Mouse (Mus musculus) forebrain, embryonic 10.5 days (tissue): Measurements from ENCODE around the gene Lysmd4. TPM values are rescaled to one million over a fixed set of nuclear protein-coding genes. Genes with fewer than 3 reads are reported as not detected.

Experiments used
- DNase-seq: peaks from one replicate; pipeline ENCODE4 v3.0.0-alpha.2; 2017; ENCODE audit warnings: low spot score; ENCODE audit errors: extremely low spot score
- H3K27ac ChIP-seq: fragments of 300-500 bp; sonication (generic); 2 replicates; pipeline ENCODE4 v1.5.1; 2016; ENCODE audit warnings: mild to moderate bottlenecking
- H3K27me3 ChIP-seq: fragments of 300-500 bp; sonication (generic); 2 replicates; pipeline ENCODE4 v1.6.1; 2016; ENCODE audit warnings: mild to moderate bottlenecking; ENCODE audit not compliant: poor library complexity, severe bottlenecking
- H3K36me3 ChIP-seq: fragments of 300-500 bp; sonication (generic); replicated peaks from 2 replicates; pipeline ENCODE4 v1.6.1; 2016; ENCODE audit warnings: mild to moderate bottlenecking, moderate library complexity
- H3K4me1 ChIP-seq: fragments of 300-500 bp; sonication (generic); 2 replicates; pipeline ENCODE4 v1.6.1; 2016
- H3K4me3 ChIP-seq: fragments of 300-500 bp; sonication (generic); 2 replicates; pipeline ENCODE4 v1.5.1; 2016; ENCODE audit warnings: mild to moderate bottlenecking, moderate library complexity
- H3K9me3 ChIP-seq: fragments of 300-500 bp; sonication (generic); 2 replicates; pipeline ENCODE4 v1.6.1; 2016; ENCODE audit warnings: mild to moderate bottlenecking, moderate library complexity
- WGBS: fragments of 180-500 bp; shearing (Covaris S2); methylation state at CpG from one replicate; pipeline ENCODE4 v1.1.7; 2016; 5-methylcytosine and 5-hydroxymethylcytosine counted together
- polyA plus RNA-seq: library from polyadenylated mRNA; unstranded; fragments of >200 nt; fragmentation: Nextera tagmentation; extraction: Ambion mirVana; gene quantifications from 2 replicates; pipeline ENCODE4 v1.2.1, GENCODE M21; 2016

The Lysmd4 gene
- 11.2 and 12.6 TPM in 2 replicates for polyA plus RNA-seq

- 5% methylated on average over 31 of the region's 31 CpGs for WGBS
These were observed at the start of gene Lysmd4 for GRCm38 (mm10) chr7:67222220-67222862. Gene Lysmd4 (plus strand): TSS chr7:67222544.

DNA sequence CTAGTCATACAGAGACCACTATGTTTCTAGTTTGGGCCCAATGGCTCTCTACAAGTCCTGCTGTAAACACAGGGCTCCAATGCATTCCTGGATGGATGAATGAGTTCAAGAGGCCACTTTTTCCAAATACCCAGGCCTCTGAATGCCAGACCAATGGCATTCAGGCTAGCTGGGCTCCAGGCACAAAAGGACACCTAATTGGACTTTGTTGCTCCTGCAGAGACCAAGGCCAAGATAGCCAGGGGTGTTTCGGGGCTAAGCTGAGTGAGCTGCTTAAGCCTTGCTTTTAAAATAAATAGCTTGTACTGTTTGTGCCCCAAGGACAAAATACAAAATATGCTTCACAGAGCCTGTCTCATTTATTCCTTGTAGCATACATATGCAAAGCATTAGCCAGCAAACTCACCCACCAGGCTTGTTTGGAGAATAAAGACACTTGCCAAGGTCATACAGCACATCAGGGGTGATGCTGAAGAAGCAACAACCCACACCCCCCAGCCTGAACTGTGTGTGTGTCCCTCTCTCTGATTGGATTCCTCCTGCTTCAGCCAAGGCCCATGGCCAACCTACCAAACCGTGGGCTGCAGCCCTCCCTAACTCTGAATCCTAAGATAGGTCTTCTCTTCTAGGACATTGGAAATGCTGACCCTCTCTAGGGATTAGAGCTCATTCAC lies 48.7 kb upstream of the Lysmd4 start:
- H3K9me3 ChIP-seq = no peaks in the 10 kb centered on the region

More at GRCm38 (mm10) chr7:67222220-67222862, at the start of gene Lysmd4:
- H3K4me3 ChIP-seq = peak within 1 kb of the TSS; percentile 78
- H3K4me1 ChIP-seq = peaks cover 18% of the 10 kb centered on the region
- DNase-seq = peak; percentile 93
- no peaks in the 10 kb centered on the region for H3K27me3 ChIP-seq
- H3K9me3 ChIP-seq = no peaks in the 10 kb centered on the region
- peaks cover 16% of the 10 kb centered on the region for H3K36me3 ChIP-seq
- H3K27ac ChIP-seq = peak within 1 kb of the TSS; percentile 85

DNA sequence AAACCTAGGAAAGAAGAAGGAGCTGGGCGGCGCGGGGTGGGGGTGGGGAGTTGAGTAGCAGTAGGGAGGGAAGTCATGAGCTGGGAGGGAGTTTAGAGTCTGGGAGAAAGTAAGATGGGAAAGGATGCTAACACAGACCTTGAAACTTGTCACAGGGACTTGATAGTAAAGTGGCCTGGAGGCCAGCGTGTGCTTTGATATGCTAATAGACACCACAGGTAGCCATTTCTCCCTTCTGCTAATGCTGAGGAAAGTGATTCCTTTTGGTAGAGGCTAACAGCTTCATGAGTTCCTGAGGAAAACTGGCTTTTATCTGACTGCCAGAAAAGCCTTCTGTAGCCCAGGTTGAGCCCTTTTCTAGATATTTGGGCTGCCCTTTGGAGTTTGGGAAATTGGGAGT lies 38.6 kb upstream of the Lysmd4 start:
- 10% methylated on average over 4 of the region's 4 CpGs for WGBS
- H3K4me1 ChIP-seq = peaks cover 8% of the 10 kb centered on the region
- DNase-seq = no peak

More for the DNA sequence above, 48.7 kb upstream of the Lysmd4 start:
- WGBS = 44% methylated on average over 2 of the region's 2 CpGs
- DNase-seq = no peak
- Histone ChIP-seq H3K4me1 (peaks cover 18% of the 10 kb centered on the region), H3K27ac (no peak overlapping the region), H3K36me3 (no peaks in the 10 kb centered on the region), H3K4me3 (no peak overlapping the region), H3K27me3 (no peaks in the 10 kb centered on the region)

GRCm38 (mm10) chr7:67199412-67199811 lies 22.9 kb upstream of the Lysmd4 start:
- WGBS = 24% methylated on average over 10 of the region's 10 CpGs

More for the DNA sequence above, 38.6 kb upstream of the Lysmd4 start:
- no peak overlapping the region for H3K27ac ChIP-seq
- no peaks in the 10 kb centered on the region for H3K36me3 ChIP-seq
- no peak overlapping the region for H3K4me3 ChIP-seq
- H3K27me3 ChIP-seq = no peaks in the 10 kb centered on the region
- H3K9me3 ChIP-seq = no peaks in the 10 kb centered on the region

GRCm38 (mm10) chr7:67203625-67204024 lies 18.7 kb upstream of the Lysmd4 start:
- no peaks in the 10 kb centered on the region for H3K27me3 ChIP-seq
- no peaks in the 10 kb centered on the region for H3K36me3 ChIP-seq
- no peak overlapping the region for H3K4me3 ChIP-seq
- 84% methylated on average over 3 of the region's 3 CpGs for WGBS
- no peak for DNase-seq
- no peaks in the 10 kb centered on the region for H3K9me3 ChIP-seq
- no peaks in the 10 kb centered on the region for H3K4me1 ChIP-seq
- H3K27ac ChIP-seq = no peak overlapping the region

More at GRCm38 (mm10) chr7:67199412-67199811, 22.9 kb upstream of the Lysmd4 start:
- DNase-seq = peak; percentile 58
- no peaks in the 10 kb centered on the region for H3K36me3 ChIP-seq
- H3K27me3 ChIP-seq = no peaks in the 10 kb centered on the region
- no peak overlapping the region for H3K27ac ChIP-seq
- H3K4me1 ChIP-seq = no peaks in the 10 kb centered on the region
- no peaks in the 10 kb centered on the region for H3K9me3 ChIP-seq
- H3K4me3 ChIP-seq = no peak overlapping the region

GRCm38 (mm10) chr7:67205734-67206425 lies 16.5 kb upstream of the Lysmd4 start:
- H3K4me1 ChIP-seq = no peaks in the 10 kb centered on the region
- no peak for DNase-seq
- WGBS = 90% methylated on average over 9 of the region's 9 CpGs

GRCm38 (mm10) chr7:67206496-67206895 lies 15.8 kb upstream of the Lysmd4 start:
- WGBS = 80% methylated on average over 10 of the region's 10 CpGs
- DNase-seq = no peak

More at GRCm38 (mm10) chr7:67205734-67206425, 16.5 kb upstream of the Lysmd4 start:
- no peaks in the 10 kb centered on the region for H3K36me3 ChIP-seq
- H3K9me3 ChIP-seq = no peaks in the 10 kb centered on the region
- H3K4me3 ChIP-seq = no peak overlapping the region
- H3K27me3 ChIP-seq = no peaks in the 10 kb centered on the region
- no peak overlapping the region for H3K27ac ChIP-seq

GRCm38 (mm10) chr7:67207701-67208100 lies 14.6 kb upstream of the Lysmd4 start:
- Histone ChIP-seq H3K36me3 (no peaks in the 10 kb centered on the region), H3K4me3 (no peak overlapping the region), H3K4me1 (peaks cover 14% of the 10 kb centered on the region), H3K9me3 (no peaks in the 10 kb centered on the region), H3K27ac (no peak overlapping the region), H3K27me3 (no peaks in the 10 kb centered on the region)
- 45% methylated on average over 6 of the region's 6 CpGs for WGBS
- DNase-seq = no peak

More at GRCm38 (mm10) chr7:67206496-67206895, 15.8 kb upstream of the Lysmd4 start:
- Histone ChIP-seq H3K36me3 (no peaks in the 10 kb centered on the region), H3K27ac (no peak overlapping the region), H3K4me1 (peaks cover 6% of the 10 kb centered on the region), H3K4me3 (no peak overlapping the region), H3K9me3 (no peaks in the 10 kb centered on the region), H3K27me3 (no peaks in the 10 kb centered on the region)

DNA sequence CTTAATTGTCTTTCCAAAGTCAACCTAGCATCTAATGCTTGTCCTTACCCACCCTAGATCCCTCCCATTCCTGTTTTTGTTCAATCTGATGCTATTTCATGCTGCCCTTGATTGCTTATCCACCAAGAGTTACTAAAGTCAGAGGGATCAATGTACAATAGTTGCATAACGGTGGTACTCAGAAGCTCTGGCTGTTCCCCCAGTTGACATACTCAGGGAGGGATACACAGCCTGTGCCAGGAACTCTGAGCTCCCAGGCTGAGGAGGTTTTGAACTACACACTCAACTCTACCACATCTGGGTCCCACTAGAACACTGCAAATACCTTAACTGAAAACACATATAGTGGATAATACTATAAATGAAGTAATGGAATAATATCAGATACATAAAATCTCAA lies 14.0 kb upstream of the Lysmd4 start:
- Histone ChIP-seq H3K9me3 (no peaks in the 10 kb centered on the region), H3K4me1 (peaks cover 14% of the 10 kb centered on the region), H3K27ac (no peak overlapping the region), H3K4me3 (no peak overlapping the region), H3K27me3 (no peaks in the 10 kb centered on the region), H3K36me3 (no peaks in the 10 kb centered on the region)
- 75% methylated on average over 1 of the region's 1 CpGs for WGBS
- DNase-seq = no peak

- Histone ChIP-seq H3K27me3 (no peaks in the 10 kb centered on the region), H3K27ac (no peak overlapping the region), H3K4me3 (no peak overlapping the region), H3K4me1 (peaks cover 14% of the 10 kb centered on the region), H3K36me3 (no peaks in the 10 kb centered on the region), H3K9me3 (no peaks in the 10 kb centered on the region)
- DNase-seq = no peak
- WGBS = 80% methylated on average over 6 of the region's 6 CpGs
These were observed 12.1 kb upstream of the Lysmd4 start for GRCm38 (mm10) chr7:67210004-67210833.

- Histone ChIP-seq H3K27me3 (no peaks in the 10 kb centered on the region), H3K9me3 (no peaks in the 10 kb centered on the region), H3K4me3 (no peak overlapping the region), H3K4me1 (peaks cover 14% of the 10 kb centered on the region), H3K27ac (no peak overlapping the region), H3K36me3 (no peaks in the 10 kb centered on the region)
- 70% methylated on average over 6 of the region's 6 CpGs for WGBS
- no peak for DNase-seq
These were observed 11.0 kb upstream of the Lysmd4 start for GRCm38 (mm10) chr7:67211341-67211740.

DNA sequence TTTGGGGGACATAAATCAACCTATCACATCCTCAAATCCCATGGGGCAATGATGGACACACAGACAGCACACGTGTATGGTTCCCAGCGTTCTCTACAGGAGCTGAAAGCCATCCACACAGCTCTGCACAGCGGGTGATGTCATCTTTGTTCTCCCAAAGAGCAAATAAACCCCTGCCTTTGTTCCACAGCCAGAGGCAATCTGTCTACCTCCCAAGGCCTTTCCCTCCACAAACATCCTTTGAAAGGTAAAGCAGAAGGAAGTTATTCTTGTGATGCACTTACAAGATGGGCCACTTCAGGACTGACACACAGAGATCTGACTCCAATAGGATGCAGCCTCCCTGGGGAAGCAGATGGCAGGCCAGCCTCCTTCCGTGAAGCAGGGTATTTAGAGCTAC lies 10.4 kb upstream of the Lysmd4 start:
- H3K27ac ChIP-seq = no peak overlapping the region
- DNase-seq = no peak
- H3K36me3 ChIP-seq = no peaks in the 10 kb centered on the region
- WGBS = 70% methylated on average over 4 of the region's 4 CpGs
- no peaks in the 10 kb centered on the region for H3K9me3 ChIP-seq
- peaks cover 14% of the 10 kb centered on the region for H3K4me1 ChIP-seq
- H3K27me3 ChIP-seq = no peaks in the 10 kb centered on the region
- no peak overlapping the region for H3K4me3 ChIP-seq
